Mouse (Mus musculus) small intestine, adult 2 months (tissue): ENCODE measurements around the gene Olfr548-ps1.

Experiments
- CTCF ChIP-seq: fragments of 200-500 bp; IDR thresholded peaks from 2 replicates; pipeline ENCODE4 v1.5.1; 2012; ENCODE audit warnings: low read depth, mild to moderate bottlenecking, control low read depth, inconsistent platforms, low read length, moderate library complexity, mixed read lengths; ENCODE audit not compliant: insufficient replicate concordance, insufficient read length; ENCODE audit errors: extremely low read depth
- POLR2A ChIP-seq: fragments of 200-500 bp; IDR thresholded peaks from 2 replicates; pipeline ENCODE4 v1.6.1; 2012; ENCODE audit warnings: low read depth, mild to moderate bottlenecking, control low read depth, inconsistent platforms, low read length, moderate library complexity

DNA sequence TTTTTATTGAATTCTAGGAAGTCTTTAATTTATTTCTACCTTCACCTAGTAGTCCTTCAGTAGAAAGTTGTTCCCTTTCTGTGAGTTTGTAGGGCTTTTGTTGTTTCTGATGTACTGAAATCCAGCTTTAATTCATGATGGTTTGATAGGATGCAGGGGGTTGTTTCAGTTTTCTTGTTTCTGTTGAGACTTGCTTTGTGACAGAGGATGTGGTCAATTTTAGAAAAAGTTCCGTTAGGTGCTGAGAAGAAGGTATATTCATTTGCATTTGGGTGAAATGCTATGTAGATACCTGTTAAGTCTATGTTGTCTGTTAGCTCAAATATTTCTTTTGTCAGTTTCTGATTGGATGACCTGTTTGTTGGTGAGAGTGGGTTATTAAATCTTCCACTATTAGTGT lies 11.6 kb upstream of the Olfr548-ps1 start:
- TF ChIP-seq POLR2A (no peak), CTCF (no peak)
